Mouse (Mus musculus): ENCODE measurements at regions not wholly inside any gene's neighbourhood (a gene's known extent, or its start where the extent isn't known, plus 50 kb on each side); places are given as distances from the start of the nearest gene placed in this dataset.

DNA sequence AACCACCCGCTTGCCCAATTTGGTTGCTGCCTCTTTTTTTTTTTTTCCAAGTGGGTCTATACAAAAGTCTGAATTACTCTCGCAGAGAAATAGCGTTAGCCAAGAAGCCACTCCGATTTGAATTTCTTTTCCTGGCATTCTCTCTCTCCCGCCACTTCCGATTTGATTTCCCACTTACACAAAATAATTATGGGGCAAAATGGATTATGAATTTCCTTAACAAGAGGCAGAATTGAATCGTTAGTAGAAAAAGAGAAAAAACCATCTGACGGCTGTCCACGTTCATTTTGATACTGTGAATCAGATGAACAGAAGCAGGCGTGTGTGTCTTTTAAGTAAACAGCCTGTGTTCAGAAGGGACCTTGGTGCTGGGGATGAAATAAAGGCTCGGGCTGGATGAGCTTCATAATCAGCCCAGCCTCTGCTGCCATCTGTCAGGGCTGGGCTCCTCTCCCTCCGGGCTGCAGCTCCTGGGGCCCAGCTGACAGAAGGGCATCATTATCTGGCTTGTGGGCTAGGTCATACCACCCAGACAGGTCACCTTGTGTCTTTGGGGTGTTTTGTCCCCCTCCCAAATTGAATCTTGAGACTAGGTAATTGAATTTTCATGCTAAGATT, 200.1 kb downstream of the Ifng start:
- no peak for ATAC-seq (replicated peaks in 1 of 2; ENCODE audit: insufficient read depth in 1 of 2, low FRiP score in 2 of 2, low TSS enrichment in 1 of 2, low read depth in 1 of 2, poor library complexity in 2 of 2, severe bottlenecking in 2 of 2)

- ATAC-seq (replicated peaks in 1 of 2; ENCODE audit: insufficient read depth in 1 of 2, low FRiP score in 2 of 2, low TSS enrichment in 1 of 2, low read depth in 1 of 2, poor library complexity in 2 of 2, severe bottlenecking in 2 of 2), result 0 out of 4 replicates have a peak, but pooled peaks of 1 of the 2 experiments have one; percentile 29
Observed at GRCm38 (mm10) chr10:118643622-118644021, 202.8 kb downstream of the Ifng start.

DNA sequence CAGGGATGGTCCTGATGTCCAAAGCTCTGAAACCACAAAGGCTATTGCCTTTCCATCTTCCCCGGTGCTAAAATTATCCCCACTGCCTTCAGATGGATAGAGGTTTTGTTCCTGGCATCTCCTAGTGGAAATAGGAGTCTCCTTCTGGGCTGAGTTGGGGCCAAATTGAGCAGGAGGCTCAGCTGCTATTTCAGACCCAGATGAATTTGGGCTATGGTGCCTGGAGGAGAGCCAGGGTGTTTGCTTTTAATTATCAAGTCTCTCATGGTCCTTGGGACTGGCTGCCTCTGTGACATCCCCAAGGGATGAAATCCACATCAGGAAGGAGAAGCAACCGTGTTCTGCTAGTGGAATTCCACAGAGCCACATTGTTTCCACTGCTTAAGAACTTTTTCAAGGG, 207.3 kb downstream of the Ifng start:
- no peak for ATAC-seq (replicated peaks in 1 of 2; ENCODE audit: insufficient read depth in 1 of 2, low FRiP score in 2 of 2, low TSS enrichment in 1 of 2, low read depth in 1 of 2, poor library complexity in 2 of 2, severe bottlenecking in 2 of 2)

DNA sequence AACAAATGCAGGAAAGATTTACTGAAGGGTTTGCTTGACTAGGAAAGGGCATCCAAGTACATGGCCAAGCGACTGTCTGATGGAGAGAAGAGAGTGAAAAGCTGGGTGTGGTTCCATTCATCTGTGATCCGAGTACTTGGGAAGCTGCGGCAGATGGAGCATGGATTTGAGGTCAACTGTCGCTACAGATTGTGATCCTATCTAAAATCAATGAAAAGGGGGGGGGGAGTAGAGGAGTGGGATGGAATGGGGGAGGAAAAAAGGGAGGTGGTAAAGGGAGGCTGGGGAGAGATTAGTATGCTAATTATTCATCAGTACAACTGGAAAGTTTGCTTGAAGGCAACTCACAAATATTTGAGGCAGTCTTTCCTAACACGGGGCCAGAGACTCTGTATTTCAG, 213.4 kb downstream of the Dyrk2 start:
- no peak for ATAC-seq (replicated peaks in 1 of 2; ENCODE audit: insufficient read depth in 1 of 2, low FRiP score in 2 of 2, low TSS enrichment in 1 of 2, low read depth in 1 of 2, poor library complexity in 2 of 2, severe bottlenecking in 2 of 2)

- ATAC-seq (replicated peaks in 1 of 2; ENCODE audit: insufficient read depth in 1 of 2, low FRiP score in 2 of 2, low TSS enrichment in 1 of 2, low read depth in 1 of 2, poor library complexity in 2 of 2, severe bottlenecking in 2 of 2), result peak; percentile 42 to 51; a peak in 3 of 4 replicates
Observed at GRCm38 (mm10) chr10:118666009-118666408, 204.0 kb downstream of the Dyrk2 start.

- ATAC-seq (replicated peaks in 1 of 2; ENCODE audit: insufficient read depth in 1 of 2, low FRiP score in 2 of 2, low TSS enrichment in 1 of 2, low read depth in 1 of 2, poor library complexity in 2 of 2, severe bottlenecking in 2 of 2), result no peak
Observed at GRCm38 (mm10) chr10:118675816-118676465, 194.1 kb downstream of the Dyrk2 start.

DNA sequence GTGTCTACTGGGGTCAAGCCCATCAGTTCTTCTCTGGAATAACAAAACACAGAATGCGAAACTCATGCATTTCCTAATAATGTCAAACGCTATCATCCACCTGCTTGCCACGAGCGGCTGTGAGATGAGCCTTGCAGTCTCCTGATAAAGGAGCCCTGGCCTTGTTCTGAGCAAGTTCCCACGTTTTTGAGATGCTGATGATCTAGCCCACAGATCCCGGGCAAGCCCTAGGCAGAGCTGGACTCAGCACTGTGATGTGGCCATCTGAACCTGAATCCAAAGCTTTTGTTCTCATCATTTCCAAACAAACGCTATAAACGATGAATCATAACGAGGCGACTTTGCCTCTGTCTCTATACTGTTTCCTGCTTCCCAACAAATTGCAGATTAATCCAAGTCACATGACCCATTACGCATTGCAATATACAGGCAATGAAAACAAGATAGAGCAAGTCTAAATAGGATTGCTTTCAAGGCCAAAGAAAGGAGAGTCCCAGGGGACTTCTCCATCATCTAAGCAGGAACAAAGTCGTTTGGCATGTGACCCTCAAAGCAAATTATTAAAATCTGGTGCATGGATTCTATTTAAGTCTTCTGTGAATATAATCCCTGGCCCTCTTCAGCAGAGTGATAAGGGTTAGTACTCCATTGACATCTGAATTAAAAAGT, 191.1 kb downstream of the Dyrk2 start:
- ATAC-seq (replicated peaks in 1 of 2; ENCODE audit: insufficient read depth in 1 of 2, low FRiP score in 2 of 2, low TSS enrichment in 1 of 2, low read depth in 1 of 2, poor library complexity in 2 of 2, severe bottlenecking in 2 of 2), result no peak

GRCm38 (mm10) chr10:118679507-118679906, 190.5 kb downstream of the Dyrk2 start:
- ATAC-seq (replicated peaks in 1 of 2; ENCODE audit: insufficient read depth in 1 of 2, low FRiP score in 2 of 2, low TSS enrichment in 1 of 2, low read depth in 1 of 2, poor library complexity in 2 of 2, severe bottlenecking in 2 of 2), result no peak

- ATAC-seq (replicated peaks in 1 of 2; ENCODE audit: insufficient read depth in 1 of 2, low FRiP score in 2 of 2, low TSS enrichment in 1 of 2, low read depth in 1 of 2, poor library complexity in 2 of 2, severe bottlenecking in 2 of 2), result no peak
Observed at GRCm38 (mm10) chr10:118680896-118681295, 189.1 kb downstream of the Dyrk2 start.

GRCm38 (mm10) chr10:118683356-118683755, 186.7 kb downstream of the Dyrk2 start:
- no peak for ATAC-seq (replicated peaks in 1 of 2; ENCODE audit: insufficient read depth in 1 of 2, low FRiP score in 2 of 2, low TSS enrichment in 1 of 2, low read depth in 1 of 2, poor library complexity in 2 of 2, severe bottlenecking in 2 of 2)

GRCm38 (mm10) chr10:118699292-118699691, 170.7 kb downstream of the Dyrk2 start:
- ATAC-seq (replicated peaks in 1 of 2; ENCODE audit: insufficient read depth in 1 of 2, low FRiP score in 2 of 2, low TSS enrichment in 1 of 2, low read depth in 1 of 2, poor library complexity in 2 of 2, severe bottlenecking in 2 of 2), result no peak

DNA sequence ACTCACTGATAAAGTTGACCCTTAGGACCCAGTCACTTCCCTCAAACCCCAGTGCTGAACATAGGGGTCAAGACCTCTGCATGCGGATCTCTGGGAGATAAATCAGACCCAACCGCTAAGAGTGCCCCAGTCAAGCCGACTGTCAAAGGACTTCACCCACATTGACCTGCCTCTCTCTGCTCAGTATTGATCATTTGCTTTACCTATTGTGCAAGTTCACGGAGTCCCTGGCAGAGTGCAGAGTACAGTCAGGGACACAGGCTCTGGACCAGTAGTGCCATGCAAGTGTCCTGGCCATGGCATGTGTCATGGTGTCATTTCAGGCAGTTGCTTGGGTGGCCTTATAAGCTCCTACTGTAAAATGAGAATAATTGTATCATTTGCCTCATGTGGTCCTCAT, 169.9 kb downstream of the Dyrk2 start:
- ATAC-seq (replicated peaks in 1 of 2; ENCODE audit: insufficient read depth in 1 of 2, low FRiP score in 2 of 2, low TSS enrichment in 1 of 2, low read depth in 1 of 2, poor library complexity in 2 of 2, severe bottlenecking in 2 of 2), result no peak

GRCm38 (mm10) chr10:118706020-118706419, 164.0 kb downstream of the Dyrk2 start:
- ATAC-seq (replicated peaks in 1 of 2; ENCODE audit: insufficient read depth in 1 of 2, low FRiP score in 2 of 2, low TSS enrichment in 1 of 2, low read depth in 1 of 2, poor library complexity in 2 of 2, severe bottlenecking in 2 of 2), result no peak

DNA sequence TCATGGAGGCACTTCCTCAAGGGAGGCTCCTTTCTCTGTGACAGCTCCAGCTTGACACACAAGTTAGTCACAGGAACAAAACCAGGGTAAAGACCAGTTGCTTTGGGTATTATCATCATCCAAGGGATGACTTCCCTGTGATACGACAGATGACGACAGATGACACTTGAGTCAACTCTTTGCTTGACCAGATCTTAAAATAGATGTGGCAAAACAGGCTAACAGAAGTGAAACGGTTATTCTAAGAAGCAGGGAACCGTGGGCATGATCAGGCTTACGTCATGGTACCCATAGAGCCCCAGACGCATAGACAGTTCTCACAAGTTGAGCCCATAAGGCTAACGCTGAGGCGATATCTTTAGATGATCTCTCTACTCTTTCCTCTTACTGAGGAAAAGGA, 160.3 kb downstream of the Dyrk2 start:
- ATAC-seq (replicated peaks in 1 of 2; ENCODE audit: insufficient read depth in 1 of 2, low FRiP score in 2 of 2, low TSS enrichment in 1 of 2, low read depth in 1 of 2, poor library complexity in 2 of 2, severe bottlenecking in 2 of 2), result peak in 1 of 2 experiments; percentile 11; a peak in 1 of 4 replicates

- ATAC-seq (replicated peaks in 1 of 2; ENCODE audit: insufficient read depth in 1 of 2, low FRiP score in 2 of 2, low TSS enrichment in 1 of 2, low read depth in 1 of 2, poor library complexity in 2 of 2, severe bottlenecking in 2 of 2), result no peak
Observed at GRCm38 (mm10) chr10:118711529-118711928, 158.5 kb downstream of the Dyrk2 start.

DNA sequence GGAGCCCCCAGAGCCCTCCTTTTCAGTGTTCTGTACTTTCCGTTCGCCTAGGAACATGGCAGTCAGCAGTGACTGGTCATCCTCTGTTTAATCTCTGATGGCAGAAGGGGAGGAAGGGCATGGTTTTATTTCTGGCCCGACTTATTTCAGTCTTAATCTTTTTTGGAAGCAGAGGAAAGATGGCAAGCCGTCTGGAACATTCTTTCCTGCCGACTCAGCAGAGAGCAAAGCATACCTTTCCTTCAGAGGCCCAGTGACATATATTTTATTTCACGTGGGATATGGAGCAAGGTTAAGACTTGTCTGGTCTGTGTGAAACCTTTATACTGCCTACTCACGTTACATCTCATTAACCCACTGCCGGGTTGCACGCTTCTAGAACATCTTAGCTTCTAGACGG, 158.1 kb downstream of the Dyrk2 start:
- ATAC-seq (replicated peaks in 1 of 2; ENCODE audit: insufficient read depth in 1 of 2, low FRiP score in 2 of 2, low TSS enrichment in 1 of 2, low read depth in 1 of 2, poor library complexity in 2 of 2, severe bottlenecking in 2 of 2), result no peak

DNA sequence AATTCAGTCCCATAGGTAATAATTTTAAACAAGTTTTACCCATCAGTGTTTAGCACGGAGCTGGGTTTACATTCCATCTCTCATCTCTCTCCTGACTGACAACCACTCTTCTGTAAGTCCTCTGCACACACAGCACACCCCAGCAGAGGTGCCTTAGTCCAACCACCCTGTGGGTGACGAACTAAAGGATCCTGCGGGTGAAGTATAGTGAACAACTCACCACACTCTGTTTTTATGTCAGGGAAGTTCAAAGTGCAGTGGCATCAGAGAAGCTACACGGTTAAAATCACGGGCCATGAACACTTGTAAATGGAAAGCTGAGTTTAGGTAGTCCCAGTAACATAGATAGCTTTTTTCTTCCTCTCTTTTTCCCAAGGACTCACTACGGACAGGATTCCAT, 157.1 kb downstream of the Dyrk2 start:
- ATAC-seq (replicated peaks in 1 of 2; ENCODE audit: insufficient read depth in 1 of 2, low FRiP score in 2 of 2, low TSS enrichment in 1 of 2, low read depth in 1 of 2, poor library complexity in 2 of 2, severe bottlenecking in 2 of 2), result no peak

GRCm38 (mm10) chr10:118714179-118714581, 155.8 kb downstream of the Dyrk2 start:
- peak; percentile 61 to 67 for ATAC-seq (replicated peaks in 1 of 2; ENCODE audit: insufficient read depth in 1 of 2, low FRiP score in 2 of 2, low TSS enrichment in 1 of 2, low read depth in 1 of 2, poor library complexity in 2 of 2, severe bottlenecking in 2 of 2)

All from hematopoietic stem cell, adult 5-6 weeks (primary cell).